Mouse (Mus musculus): ENCODE results near the gene Hdac9.

DNA sequence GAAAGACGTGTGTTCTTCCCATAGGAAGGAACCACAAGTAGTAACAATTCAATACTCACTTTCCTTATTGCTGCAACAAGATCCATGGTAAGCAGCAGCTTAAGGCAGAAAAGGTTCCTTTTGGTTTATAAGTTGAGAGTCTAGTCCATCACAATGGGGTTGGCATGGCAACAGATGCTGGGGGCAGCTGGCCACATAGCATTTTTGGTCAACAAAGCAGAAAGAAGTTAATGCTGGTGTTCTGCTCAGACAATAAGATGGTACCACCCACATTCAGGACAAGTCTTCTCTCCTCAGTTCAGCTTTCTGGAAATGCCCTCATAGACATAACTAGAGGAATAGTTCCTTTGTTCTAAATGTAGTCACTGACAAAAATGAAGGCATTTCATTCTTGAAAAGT is at the start of gene Hdac9:
- TF ChIP-seq CTCF (IDR thresholded peaks at IDR 0.05; ENCODE audit: control insufficient read depth, insufficient read depth, low read length) (no peak), POLR2A (IDR thresholded peaks at IDR 0.05; ENCODE audit: borderline replicate concordance, control insufficient read depth, low read depth, low read length) (no peak)
